Mouse (Mus musculus): Measurements from ENCODE around the gene Gm45062. TPM values are rescaled to one million over a fixed set of nuclear protein-coding genes. Genes with fewer than 3 reads are reported as not detected.
"Not testable (repeated sequence)": the region's sequence is repeated elsewhere in the genome, so short reads cannot be mapped to it uniquely, and the experiment has no call there.

The Gm45062 gene
- polyA plus RNA-seq, 1 experiment from 2014 or later, result 14.7 TPM

GRCm38 (mm10) chr6:8307878-8308775, 48.9 kb downstream of the Gm45062 start:
- ATAC-seq (ENCODE audit: low FRiP score, low TSS enrichment), result no peak
- H3K9ac ChIP-seq (replicated peaks; ENCODE audit: low read length), result no peak overlapping the region
- H3K27me3 ChIP-seq (ENCODE audit: insufficient read depth, low read length), result no peaks in the 10 kb centered on the region
- no peak overlapping the region for H3K4me3 ChIP-seq (ENCODE audit: low read length)
- no peaks in the 10 kb centered on the region for H3K36me3 ChIP-seq (ENCODE audit: insufficient read depth, low read length)
- H3K27ac ChIP-seq (ENCODE audit: low read length), result no peak overlapping the region
- no peaks in the 10 kb centered on the region for H3K4me1 ChIP-seq (ENCODE audit: insufficient read depth, low read length)
- H3K9me3 ChIP-seq (ENCODE audit: low read length), result no peaks in the 10 kb centered on the region
- H3K4me2 ChIP-seq (replicated peaks; ENCODE audit: low read depth, low read length), result no peak overlapping the region
- WGBS, result 66% methylated on average over 6 of the region's 6 CpGs

GRCm38 (mm10) chr6:8312554-8312953, 53.3 kb downstream of the Gm45062 start:
- ATAC-seq (ENCODE audit: low FRiP score, low TSS enrichment), result no peak
- WGBS, result 92% methylated on average over 2 of the region's 2 CpGs
- no peak overlapping the region for H3K27ac ChIP-seq (ENCODE audit: low read length)

DNA sequence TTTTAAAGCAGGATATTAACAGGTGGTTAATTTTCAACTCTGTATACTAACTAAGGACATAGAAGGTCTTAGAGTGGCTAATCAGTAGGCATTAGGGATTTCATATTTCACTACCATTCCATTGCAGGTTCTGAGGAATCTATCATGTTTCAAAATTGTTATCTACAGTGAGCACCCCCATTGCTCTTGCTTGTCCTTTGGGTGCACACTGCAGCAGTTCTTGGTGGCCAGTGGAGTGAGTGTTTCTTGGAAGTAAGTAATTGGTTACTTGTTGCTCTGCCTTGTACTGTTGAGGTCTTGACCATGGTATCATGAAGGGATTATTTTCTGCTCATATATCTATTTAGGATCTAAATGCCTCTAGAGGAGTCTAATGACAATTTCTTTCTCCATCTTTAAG, 57.0 kb downstream of the Gm45062 start:
- Histone ChIP-seq H3K4me2 (replicated peaks; ENCODE audit: low read depth, low read length) (no peak overlapping the region), H3K9ac (replicated peaks; ENCODE audit: low read length) (no peak overlapping the region), H3K27ac (ENCODE audit: low read length) (no peak overlapping the region), H3K4me3 (ENCODE audit: low read length) (no peak overlapping the region), H3K27me3 (ENCODE audit: insufficient read depth, low read length) (no peaks in the 10 kb centered on the region), H3K9me3 (ENCODE audit: low read length) (no peaks in the 10 kb centered on the region), H3K4me1 (ENCODE audit: insufficient read depth, low read length) (no peaks in the 10 kb centered on the region), H3K36me3 (ENCODE audit: insufficient read depth, low read length) (no peaks in the 10 kb centered on the region)
- no peak for ATAC-seq (ENCODE audit: low FRiP score, low TSS enrichment)

More at GRCm38 (mm10) chr6:8312554-8312953, 53.3 kb downstream of the Gm45062 start:
- no peak overlapping the region for H3K4me3 ChIP-seq (ENCODE audit: low read length)
- no peaks in the 10 kb centered on the region for H3K9me3 ChIP-seq (ENCODE audit: low read length)
- no peaks in the 10 kb centered on the region for H3K36me3 ChIP-seq (ENCODE audit: insufficient read depth, low read length)
- no peak overlapping the region for H3K4me2 ChIP-seq (replicated peaks; ENCODE audit: low read depth, low read length)
- H3K4me1 ChIP-seq (ENCODE audit: insufficient read depth, low read length), result no peaks in the 10 kb centered on the region
- no peaks in the 10 kb centered on the region for H3K27me3 ChIP-seq (ENCODE audit: insufficient read depth, low read length)
- no peak overlapping the region for H3K9ac ChIP-seq (replicated peaks; ENCODE audit: low read length)

DNA sequence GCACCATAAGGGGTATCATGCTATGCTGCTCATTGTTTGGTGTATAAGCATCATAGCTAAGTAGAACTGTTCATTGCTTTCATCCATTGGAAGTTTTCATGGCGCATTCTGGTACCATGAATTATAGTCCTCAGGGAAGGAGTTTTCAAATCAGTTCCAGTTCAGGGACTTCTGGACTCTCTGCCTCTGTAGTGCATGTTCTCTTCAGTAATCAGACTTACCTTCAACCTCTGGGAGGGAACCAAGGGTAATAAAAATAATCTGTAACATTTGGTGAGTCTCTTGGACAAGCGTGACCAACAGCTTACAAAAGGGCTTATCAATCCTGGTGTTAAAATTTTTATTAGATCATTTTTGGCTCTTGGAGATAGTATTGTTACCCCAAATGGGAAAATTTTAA, 60.3 kb downstream of the Gm45062 start:
- Histone ChIP-seq H3K27me3 (ENCODE audit: insufficient read depth, low read length) (no peaks in the 10 kb centered on the region), H3K4me3 (ENCODE audit: low read length) (no peak overlapping the region), H3K4me1 (ENCODE audit: insufficient read depth, low read length) (no peaks in the 10 kb centered on the region), H3K36me3 (ENCODE audit: insufficient read depth, low read length) (no peaks in the 10 kb centered on the region), H3K9ac (replicated peaks; ENCODE audit: low read length) (no peak overlapping the region), H3K9me3 (ENCODE audit: low read length) (no peaks in the 10 kb centered on the region), H3K4me2 (replicated peaks; ENCODE audit: low read depth, low read length) (no peak overlapping the region), H3K27ac (ENCODE audit: low read length) (no peak overlapping the region)
- no peak for ATAC-seq (ENCODE audit: low FRiP score, low TSS enrichment)
- 89% methylated on average over 2 of the region's 2 CpGs for WGBS

DNA sequence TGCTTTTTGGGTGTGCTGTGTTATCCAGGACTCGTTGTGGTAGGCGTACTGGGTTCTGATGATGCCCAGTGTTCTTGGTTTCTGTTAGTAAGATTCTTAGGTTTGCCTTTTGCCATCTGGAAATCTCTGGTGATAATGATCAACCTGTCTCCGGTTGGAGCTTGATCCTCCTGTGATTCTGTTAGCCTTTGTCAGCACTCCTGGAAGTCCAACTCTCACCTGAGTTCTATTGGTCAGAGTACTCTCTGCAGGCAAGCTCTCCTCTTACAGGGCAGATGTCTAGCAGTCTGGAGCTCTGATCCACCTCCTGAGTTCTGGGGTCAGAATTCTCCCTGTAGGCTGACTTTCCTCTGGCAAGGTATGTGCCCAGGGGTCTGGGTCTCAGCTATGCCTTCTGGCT, 72.2 kb downstream of the Gm45062 start:
- not testable (repeated sequence) for H3K36me3 ChIP-seq (ENCODE audit: insufficient read depth, low read length); ATAC-seq (ENCODE audit: low FRiP score, low TSS enrichment); H3K4me3 ChIP-seq (ENCODE audit: low read length); H3K4me2 ChIP-seq (replicated peaks; ENCODE audit: low read depth, low read length); H3K4me1 ChIP-seq (ENCODE audit: insufficient read depth, low read length); H3K27me3 ChIP-seq (ENCODE audit: insufficient read depth, low read length); H3K27ac ChIP-seq (ENCODE audit: low read length); H3K9me3 ChIP-seq (ENCODE audit: low read length); H3K9ac ChIP-seq (replicated peaks; ENCODE audit: low read length)
- 97% methylated on average over 3 of the region's 3 CpGs for WGBS

- Histone ChIP-seq H3K9ac (replicated peaks; ENCODE audit: low read length) (no peak overlapping the region), H3K36me3 (ENCODE audit: insufficient read depth, low read length) (no peaks in the 10 kb centered on the region), H3K9me3 (ENCODE audit: low read length) (no peaks in the 10 kb centered on the region), H3K4me1 (ENCODE audit: insufficient read depth, low read length) (no peaks in the 10 kb centered on the region), H3K4me3 (ENCODE audit: low read length) (no peak overlapping the region), H3K27me3 (ENCODE audit: insufficient read depth, low read length) (no peaks in the 10 kb centered on the region), H3K27ac (ENCODE audit: low read length) (no peak overlapping the region), H3K4me2 (replicated peaks; ENCODE audit: low read depth, low read length) (no peak overlapping the region)
- WGBS, result 97% methylated on average over 1 of the region's 1 CpGs
- no peak for ATAC-seq (ENCODE audit: low FRiP score, low TSS enrichment)
Measured at GRCm38 (mm10) chr6:8333380-8333779, 74.1 kb downstream of the Gm45062 start.

DNA sequence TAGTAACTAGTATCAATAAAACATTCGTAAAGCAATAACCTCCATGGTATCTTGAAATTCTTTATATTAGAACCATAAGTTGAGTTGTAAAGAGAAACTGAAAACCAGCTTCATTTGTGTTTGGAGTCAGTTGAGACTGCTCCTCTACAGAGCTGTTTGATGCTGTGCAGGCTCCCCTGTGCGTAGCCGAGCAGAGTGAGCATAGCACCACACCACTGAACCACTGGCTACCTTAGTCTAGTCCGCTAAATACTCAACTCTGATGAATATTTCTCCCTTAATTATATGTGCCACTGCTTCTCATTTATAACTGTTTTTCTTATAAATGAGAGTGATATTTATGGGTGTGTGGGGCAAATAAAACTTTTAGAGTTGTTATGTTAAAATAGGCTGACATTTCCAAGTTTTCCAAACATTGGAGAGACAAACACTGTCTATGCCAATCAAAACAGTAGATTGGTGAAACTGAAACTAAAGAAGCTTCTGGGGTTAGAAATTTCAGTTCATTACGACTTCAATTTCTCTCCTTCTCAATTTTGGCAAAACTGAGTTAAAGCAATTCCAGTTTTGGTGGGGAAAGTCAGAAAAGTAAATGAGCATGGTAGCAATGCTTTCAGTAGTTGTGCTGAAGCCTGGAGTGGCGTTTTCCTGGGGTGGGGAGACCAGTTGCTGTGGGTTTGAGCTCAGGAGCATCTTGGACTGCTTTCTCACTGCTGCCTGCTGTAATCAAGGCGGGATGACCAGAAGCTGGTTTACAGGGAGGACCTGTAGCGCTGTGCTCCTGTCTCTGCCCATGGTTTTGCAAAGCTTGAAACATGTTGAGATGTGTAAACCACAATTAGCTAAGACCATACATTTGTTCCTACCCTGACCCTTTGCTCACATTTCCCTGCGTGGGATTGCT, 77.5 kb downstream of the Gm45062 start:
- ATAC-seq (ENCODE audit: low FRiP score, low TSS enrichment), result no peak
- Histone ChIP-seq H3K4me3 (ENCODE audit: low read length) (no peak overlapping the region), H3K27me3 (ENCODE audit: insufficient read depth, low read length) (no peaks in the 10 kb centered on the region), H3K9me3 (ENCODE audit: low read length) (no peaks in the 10 kb centered on the region), H3K36me3 (ENCODE audit: insufficient read depth, low read length) (no peaks in the 10 kb centered on the region), H3K9ac (replicated peaks; ENCODE audit: low read length) (no peak overlapping the region), H3K4me1 (ENCODE audit: insufficient read depth, low read length) (no peaks in the 10 kb centered on the region), H3K4me2 (replicated peaks; ENCODE audit: low read depth, low read length) (no peak overlapping the region), H3K27ac (ENCODE audit: low read length) (no peak overlapping the region)
- 72% methylated on average over 9 of the region's 9 CpGs for WGBS

- no peak overlapping the region for H3K9ac ChIP-seq (replicated peaks; ENCODE audit: low read length)
- no peak overlapping the region for H3K4me2 ChIP-seq (replicated peaks; ENCODE audit: low read depth, low read length)
- H3K27me3 ChIP-seq (ENCODE audit: insufficient read depth, low read length), result no peaks in the 10 kb centered on the region
- no peak for ATAC-seq (ENCODE audit: low FRiP score, low TSS enrichment)
- 89% methylated on average over 6 of the region's 6 CpGs for WGBS
- H3K9me3 ChIP-seq (ENCODE audit: low read length), result no peaks in the 10 kb centered on the region
- H3K36me3 ChIP-seq (ENCODE audit: insufficient read depth, low read length), result no peaks in the 10 kb centered on the region
- no peak overlapping the region for H3K4me3 ChIP-seq (ENCODE audit: low read length)
- H3K4me1 ChIP-seq (ENCODE audit: insufficient read depth, low read length), result no peaks in the 10 kb centered on the region
- no peak overlapping the region for H3K27ac ChIP-seq (ENCODE audit: low read length)
Measured at GRCm38 (mm10) chr6:8339453-8339852, 80.2 kb downstream of the Gm45062 start.

DNA sequence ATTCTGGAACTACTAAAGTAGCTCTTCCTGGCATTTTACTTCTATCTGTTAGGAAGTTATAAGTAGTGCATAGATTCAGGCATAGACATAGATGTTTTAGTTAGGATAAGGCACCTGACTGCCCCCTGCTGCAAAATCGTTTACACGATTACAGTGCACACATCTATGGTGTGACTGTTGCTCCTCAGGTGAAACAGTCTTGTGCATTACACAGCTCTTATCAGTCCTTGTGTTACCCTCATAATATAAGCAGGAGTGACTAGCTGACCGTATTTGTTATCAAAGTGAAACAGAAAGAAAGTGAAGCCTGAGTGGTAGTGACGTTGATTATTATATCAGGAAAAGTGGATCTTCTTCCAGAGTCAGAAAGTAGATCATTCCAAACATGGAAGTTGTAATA, 84.0 kb downstream of the Gm45062 start:
- H3K27me3 ChIP-seq (ENCODE audit: insufficient read depth, low read length), result no peaks in the 10 kb centered on the region
- no peak for ATAC-seq (ENCODE audit: low FRiP score, low TSS enrichment)
- no peaks in the 10 kb centered on the region for H3K36me3 ChIP-seq (ENCODE audit: insufficient read depth, low read length)
- no peak overlapping the region for H3K9ac ChIP-seq (replicated peaks; ENCODE audit: low read length)
- no peak overlapping the region for H3K4me2 ChIP-seq (replicated peaks; ENCODE audit: low read depth, low read length)
- H3K4me3 ChIP-seq (ENCODE audit: low read length), result no peak overlapping the region
- H3K9me3 ChIP-seq (ENCODE audit: low read length), result no peaks in the 10 kb centered on the region
- H3K4me1 ChIP-seq (ENCODE audit: insufficient read depth, low read length), result no peaks in the 10 kb centered on the region
- 91% methylated on average over 4 of the region's 4 CpGs for WGBS
- no peak overlapping the region for H3K27ac ChIP-seq (ENCODE audit: low read length)
